Mouse (Mus musculus): ENCODE data around the gene Drap1. TPM values are rescaled to one million over a fixed set of nuclear protein-coding genes. Genes with fewer than 3 reads are reported as not detected.

Gene Drap1
- polyA plus RNA-seq, 1 experiment from 2014 or later: 219 TPM

DNA sequence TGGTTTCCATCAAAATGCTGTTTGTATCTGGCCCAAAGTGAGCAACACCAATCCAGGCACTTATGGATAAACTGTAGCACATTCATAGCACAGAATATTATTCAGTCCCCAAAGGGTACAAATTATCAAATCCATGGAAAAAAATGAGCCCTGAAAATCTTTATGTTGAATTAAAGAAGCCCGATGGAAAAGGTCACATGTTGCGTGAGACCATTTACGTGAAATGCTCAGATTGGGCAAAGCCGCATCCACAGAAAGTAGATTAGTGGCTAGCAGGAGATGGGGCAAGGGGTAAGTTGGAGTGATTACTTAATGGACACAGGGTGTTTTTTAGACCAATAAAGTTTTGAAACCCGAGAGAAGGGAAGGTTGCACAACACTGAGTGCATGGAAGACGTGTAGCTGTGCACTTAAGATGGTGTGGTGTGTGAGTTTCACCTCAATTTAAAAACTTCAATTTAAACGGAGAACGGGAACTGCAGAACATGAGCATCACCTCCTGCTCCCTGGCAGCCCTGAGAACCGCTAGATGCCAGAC, 19.7 kb upstream of the Drap1 start:
- Histone ChIP-seq H3K4me3 (ENCODE audit: low read length) (no peak overlapping the region), H3K27me3 (ENCODE audit: control insufficient read depth, insufficient read depth, low read length) (peaks cover 35% of the 10 kb centered on the region), H3K4me2 (ENCODE audit: low read depth, low read length) (no peak overlapping the region), H3K9ac (ENCODE audit: low read length) (no peak overlapping the region), H3K9me3 (replicated peaks; ENCODE audit: control insufficient read depth, low read length) (peaks cover 6% of the 10 kb centered on the region), H3K27ac (ENCODE audit: low read length) (no peak overlapping the region), H3K36me3 (ENCODE audit: control insufficient read depth, insufficient read depth) (no peaks in the 10 kb centered on the region), H3K4me1 (ENCODE audit: control insufficient read depth, insufficient read depth, low read length) (peaks cover 19% of the 10 kb centered on the region)
- 59% methylated on average over 9 of the region's 9 CpGs for WGBS
- no peak for ATAC-seq (replicated peaks; ENCODE audit: extremely low read depth, insufficient read depth, low FRiP score)

- Histone ChIP-seq H3K9me3 (replicated peaks; ENCODE audit: control insufficient read depth, low read length) (no peaks in the 10 kb centered on the region), H3K27ac (ENCODE audit: low read length) (peak overlapping the region; percentile 50), H3K27me3 (ENCODE audit: control insufficient read depth, insufficient read depth, low read length) (no peaks in the 10 kb centered on the region), H3K4me3 (ENCODE audit: low read length) (peak overlapping the region; percentile 48), H3K4me1 (ENCODE audit: control insufficient read depth, insufficient read depth, low read length) (peaks cover 17% of the 10 kb centered on the region), H3K4me2 (ENCODE audit: low read depth, low read length) (peak overlapping the region; percentile 75), H3K9ac (ENCODE audit: low read length) (peak overlapping the region; percentile 67), H3K36me3 (ENCODE audit: control insufficient read depth, insufficient read depth) (no peaks in the 10 kb centered on the region)
- no peak for ATAC-seq (replicated peaks; ENCODE audit: extremely low read depth, insufficient read depth, low FRiP score)
- WGBS: 48% methylated on average over 7 of the region's 7 CpGs
These were observed 9.2 kb upstream of the Drap1 start for GRCm38 (mm10) chr19:5433951-5434350.

DNA sequence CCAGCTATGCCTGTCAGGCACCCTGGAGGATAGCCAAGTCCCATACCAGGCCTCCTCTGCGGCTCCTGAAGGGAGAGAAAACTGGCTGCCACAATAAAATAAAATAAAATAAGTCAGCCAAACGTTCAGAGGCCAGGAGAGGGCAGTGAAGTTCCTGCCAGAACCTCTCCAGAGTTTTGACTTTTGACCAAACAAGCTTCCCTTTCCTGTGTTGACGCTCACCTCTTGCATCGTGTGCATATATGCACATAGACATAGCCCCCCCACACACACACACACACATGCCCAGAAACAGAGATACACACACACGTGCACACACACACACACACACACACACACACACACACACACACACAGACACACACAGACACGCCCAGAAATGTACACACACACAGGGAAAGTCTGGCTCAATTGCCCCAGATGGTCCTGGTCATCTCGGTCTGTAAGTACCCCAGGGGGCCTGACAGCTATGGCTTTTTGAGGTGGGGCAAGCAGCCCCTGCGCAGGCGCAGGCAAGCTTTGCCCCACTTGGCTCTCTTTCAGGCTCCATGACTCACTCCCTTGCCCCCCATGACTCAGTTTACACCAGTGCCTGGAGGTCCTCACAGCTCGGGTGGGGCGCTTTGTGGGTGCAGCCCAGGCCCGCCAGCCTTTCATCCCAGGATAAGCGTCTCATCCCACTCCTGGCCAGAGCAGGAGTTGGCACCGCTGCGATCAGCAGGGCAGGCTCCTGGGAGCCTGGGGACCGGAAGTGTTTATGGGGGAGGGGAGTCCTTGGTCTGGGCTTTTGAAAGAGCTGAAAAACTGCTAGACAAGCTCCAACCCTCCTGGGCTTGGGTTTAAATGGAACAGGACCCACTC, 8.4 kb upstream of the Drap1 start:
- ATAC-seq (replicated peaks; ENCODE audit: extremely low read depth, insufficient read depth, low FRiP score): peak; percentile 66
- Histone ChIP-seq H3K27me3 (ENCODE audit: control insufficient read depth, insufficient read depth, low read length) (no peaks in the 10 kb centered on the region), H3K27ac (ENCODE audit: low read length) (peak overlapping the region; percentile 66), H3K36me3 (ENCODE audit: control insufficient read depth, insufficient read depth) (no peaks in the 10 kb centered on the region), H3K9me3 (replicated peaks; ENCODE audit: control insufficient read depth, low read length) (no peaks in the 10 kb centered on the region), H3K4me1 (ENCODE audit: control insufficient read depth, insufficient read depth, low read length) (peaks cover 17% of the 10 kb centered on the region), H3K4me3 (ENCODE audit: low read length) (peak overlapping the region; percentile 48), H3K4me2 (ENCODE audit: low read depth, low read length) (peak overlapping the region; percentile 75), H3K9ac (ENCODE audit: low read length) (peak overlapping the region; percentile 67)
- WGBS: 7% methylated on average over 16 of the region's 16 CpGs

DNA sequence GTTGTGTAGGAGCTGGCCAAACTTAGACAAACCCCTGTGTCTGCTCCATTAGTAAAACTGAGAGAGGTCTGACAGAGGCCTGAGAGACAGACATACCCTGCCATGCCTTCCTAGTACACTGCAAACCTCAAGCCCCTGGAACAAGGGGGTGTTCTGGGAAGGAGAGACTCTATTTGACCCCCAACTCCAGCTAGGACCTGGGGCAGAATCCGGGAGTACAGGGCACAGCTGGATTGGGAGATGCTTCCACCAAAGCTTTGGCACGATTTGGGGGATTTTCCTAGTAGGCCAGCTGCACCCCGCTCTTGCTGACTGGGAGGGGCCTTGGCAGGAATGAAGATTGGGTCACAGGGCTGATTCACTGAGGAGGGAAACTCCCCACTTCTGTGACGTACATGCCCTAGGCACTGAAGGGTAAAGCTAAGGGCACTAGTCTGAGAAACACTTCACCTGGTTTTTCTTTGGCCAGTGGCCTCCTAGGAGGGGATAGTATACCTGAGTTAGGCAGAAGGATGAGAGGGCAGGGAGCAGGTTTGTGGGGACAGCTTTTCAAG, 7.2 kb upstream of the Drap1 start:
- no peak overlapping the region for H3K27ac ChIP-seq (ENCODE audit: low read length)
- H3K27me3 ChIP-seq (ENCODE audit: control insufficient read depth, insufficient read depth, low read length): no peaks in the 10 kb centered on the region
- H3K9ac ChIP-seq (ENCODE audit: low read length): no peak overlapping the region
- H3K4me2 ChIP-seq (ENCODE audit: low read depth, low read length): no peak overlapping the region
- no peak for ATAC-seq (replicated peaks; ENCODE audit: extremely low read depth, insufficient read depth, low FRiP score)
- no peak overlapping the region for H3K4me3 ChIP-seq (ENCODE audit: low read length)
- H3K4me1 ChIP-seq (ENCODE audit: control insufficient read depth, insufficient read depth, low read length): peaks cover 17% of the 10 kb centered on the region
- H3K9me3 ChIP-seq (replicated peaks; ENCODE audit: control insufficient read depth, low read length): no peaks in the 10 kb centered on the region
- 80% methylated on average over 4 of the region's 4 CpGs for WGBS
- peaks cover 3% of the 10 kb centered on the region; the same call in 1 of the 2 replicates for H3K36me3 ChIP-seq (ENCODE audit: control insufficient read depth, insufficient read depth)

DNA sequence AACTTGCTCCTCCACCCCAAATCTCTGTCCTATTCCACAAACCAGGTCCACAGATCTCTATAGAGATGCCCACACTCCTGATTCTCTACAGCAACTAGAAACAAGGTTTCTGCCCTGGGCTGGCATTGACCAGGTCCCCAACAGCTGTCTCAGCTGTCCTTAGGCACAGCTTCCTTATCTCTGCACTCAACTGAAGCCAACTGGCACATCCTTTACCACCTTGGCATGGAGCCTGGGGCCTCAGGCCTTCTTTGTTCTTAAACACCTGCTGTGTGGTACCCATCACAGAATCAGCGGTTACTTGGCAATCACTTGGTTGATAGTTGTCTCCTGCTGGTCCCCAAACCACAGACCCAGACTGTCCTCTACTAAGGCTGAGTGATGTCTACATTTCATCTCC, 5.6 kb upstream of the Drap1 start:
- 77% methylated on average over 1 of the region's 1 CpGs for WGBS
- Histone ChIP-seq H3K9ac (ENCODE audit: low read length) (no peak overlapping the region), H3K27me3 (ENCODE audit: control insufficient read depth, insufficient read depth, low read length) (no peaks in the 10 kb centered on the region), H3K27ac (ENCODE audit: low read length) (no peak overlapping the region), H3K4me2 (ENCODE audit: low read depth, low read length) (no peak overlapping the region), H3K9me3 (replicated peaks; ENCODE audit: control insufficient read depth, low read length) (no peaks in the 10 kb centered on the region), H3K4me3 (ENCODE audit: low read length) (no peak overlapping the region), H3K4me1 (ENCODE audit: control insufficient read depth, insufficient read depth, low read length) (peaks cover 29% of the 10 kb centered on the region), H3K36me3 (ENCODE audit: control insufficient read depth, insufficient read depth) (peaks cover 12% of the 10 kb centered on the region)
- no peak for ATAC-seq (replicated peaks; ENCODE audit: extremely low read depth, insufficient read depth, low FRiP score)

GRCm38 (mm10) chr19:5429806-5430205, 5.0 kb upstream of the Drap1 start:
- no peaks in the 10 kb centered on the region for H3K27me3 ChIP-seq (ENCODE audit: control insufficient read depth, insufficient read depth, low read length)
- H3K36me3 ChIP-seq (ENCODE audit: control insufficient read depth, insufficient read depth): peaks cover 12% of the 10 kb centered on the region
- H3K9me3 ChIP-seq (replicated peaks; ENCODE audit: control insufficient read depth, low read length): no peaks in the 10 kb centered on the region
- no peak overlapping the region for H3K4me2 ChIP-seq (ENCODE audit: low read depth, low read length)
- peaks cover 29% of the 10 kb centered on the region for H3K4me1 ChIP-seq (ENCODE audit: control insufficient read depth, insufficient read depth, low read length)
- ATAC-seq (replicated peaks; ENCODE audit: extremely low read depth, insufficient read depth, low FRiP score): no peak
- H3K9ac ChIP-seq (ENCODE audit: low read length): no peak overlapping the region
- no peak overlapping the region for H3K4me3 ChIP-seq (ENCODE audit: low read length)
- 42% methylated on average over 8 of the region's 8 CpGs for WGBS
- no peak overlapping the region for H3K27ac ChIP-seq (ENCODE audit: low read length)

DNA sequence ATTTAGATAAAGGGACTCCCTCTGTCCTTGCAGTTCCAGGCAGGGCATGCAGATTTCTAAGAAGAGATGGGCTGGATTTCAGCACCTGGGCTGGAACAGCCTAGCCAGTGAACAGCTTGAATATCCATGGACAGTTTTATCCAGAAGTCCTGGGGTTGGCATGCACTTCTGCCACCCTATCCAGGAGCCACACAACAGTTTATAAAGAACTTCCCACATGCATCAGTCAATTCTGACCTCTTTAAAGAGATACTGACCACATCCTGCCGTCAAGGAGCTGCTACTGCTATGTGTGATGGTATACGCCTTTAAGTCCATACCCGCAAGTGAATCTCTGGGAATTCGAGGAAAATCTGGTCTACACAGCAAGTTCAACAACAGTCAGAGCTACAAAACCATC, 4.4 kb upstream of the Drap1 start:
- Histone ChIP-seq H3K9ac (ENCODE audit: low read length) (no peak overlapping the region), H3K36me3 (ENCODE audit: control insufficient read depth, insufficient read depth) (peaks cover 12% of the 10 kb centered on the region), H3K27ac (ENCODE audit: low read length) (no peak overlapping the region), H3K9me3 (replicated peaks; ENCODE audit: control insufficient read depth, low read length) (no peaks in the 10 kb centered on the region), H3K27me3 (ENCODE audit: control insufficient read depth, insufficient read depth, low read length) (no peaks in the 10 kb centered on the region), H3K4me3 (ENCODE audit: low read length) (no peak overlapping the region), H3K4me2 (ENCODE audit: low read depth, low read length) (no peak overlapping the region), H3K4me1 (ENCODE audit: control insufficient read depth, insufficient read depth, low read length) (peaks cover 29% of the 10 kb centered on the region)
- WGBS: 77% methylated on average over 4 of the region's 4 CpGs
- no peak for ATAC-seq (replicated peaks; ENCODE audit: extremely low read depth, insufficient read depth, low FRiP score)

DNA sequence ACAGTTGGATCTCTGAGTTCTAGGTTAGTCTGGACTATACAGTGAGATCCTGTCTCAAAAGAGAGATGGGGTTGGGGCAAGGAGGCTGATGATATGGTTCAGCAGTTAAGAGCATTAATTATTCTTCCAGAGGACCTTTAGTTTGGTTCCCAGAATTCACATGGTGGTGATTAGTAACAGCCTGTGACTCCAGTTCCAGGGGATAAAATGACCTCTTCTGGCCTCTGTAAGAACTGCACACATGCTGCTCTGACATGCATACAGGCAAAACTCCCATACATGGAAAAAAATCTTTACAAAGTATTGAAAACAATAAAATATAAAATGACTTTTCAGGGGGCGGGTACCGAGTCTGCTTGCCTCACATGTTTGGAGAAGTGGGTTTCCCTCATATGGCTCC, 3.3 kb upstream of the Drap1 start:
- no peak overlapping the region for H3K4me3 ChIP-seq (ENCODE audit: low read length)
- H3K9ac ChIP-seq (ENCODE audit: low read length): no peak overlapping the region
- H3K36me3 ChIP-seq (ENCODE audit: control insufficient read depth, insufficient read depth): peaks cover 12% of the 10 kb centered on the region
- no peak overlapping the region for H3K27ac ChIP-seq (ENCODE audit: low read length)
- H3K9me3 ChIP-seq (replicated peaks; ENCODE audit: control insufficient read depth, low read length): no peaks in the 10 kb centered on the region
- ATAC-seq (replicated peaks; ENCODE audit: extremely low read depth, insufficient read depth, low FRiP score): no peak
- H3K4me2 ChIP-seq (ENCODE audit: low read depth, low read length): no peak overlapping the region
- 71% methylated on average over 2 of the region's 2 CpGs for WGBS
- H3K27me3 ChIP-seq (ENCODE audit: control insufficient read depth, insufficient read depth, low read length): no peaks in the 10 kb centered on the region
- peaks cover 28% of the 10 kb centered on the region for H3K4me1 ChIP-seq (ENCODE audit: control insufficient read depth, insufficient read depth, low read length)

DNA sequence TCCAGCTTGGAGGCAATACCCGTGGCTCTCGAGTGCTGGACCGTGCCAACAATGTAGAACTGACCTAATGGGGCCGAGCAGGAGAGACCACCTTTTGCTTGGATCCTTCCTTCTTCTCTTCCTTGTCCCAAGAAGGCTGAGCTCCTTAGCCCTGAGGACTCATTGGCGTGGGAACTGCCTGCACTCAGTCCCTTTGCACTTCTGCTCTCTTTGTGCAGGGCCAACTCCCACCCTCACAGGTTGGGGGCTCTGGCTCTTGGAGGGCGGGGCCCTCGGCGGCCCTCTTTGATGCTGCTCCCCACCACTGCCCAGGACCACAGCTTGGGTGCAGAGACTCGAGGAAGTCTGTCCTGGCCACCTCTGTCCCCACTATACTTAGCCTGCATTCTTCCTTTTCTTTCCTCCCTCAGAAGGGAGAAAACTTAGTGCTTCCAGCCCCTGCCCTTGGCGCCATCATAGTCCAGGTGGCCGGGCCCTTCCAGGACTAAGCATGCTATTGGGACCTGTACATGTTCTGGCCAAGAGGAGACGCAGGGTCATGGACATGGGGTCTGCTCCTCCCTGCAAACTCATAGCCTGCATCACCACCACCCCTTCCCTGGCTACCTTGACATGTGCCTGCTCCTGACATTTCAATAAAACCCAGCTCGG, 2.0 kb upstream of the Drap1 start:
- Histone ChIP-seq H3K27me3 (ENCODE audit: control insufficient read depth, insufficient read depth, low read length) (no peaks in the 10 kb centered on the region), H3K9me3 (replicated peaks; ENCODE audit: control insufficient read depth, low read length) (no peaks in the 10 kb centered on the region), H3K9ac (ENCODE audit: low read length) (no peak overlapping the region; the same call in 1 of the 2 replicates), H3K36me3 (ENCODE audit: control insufficient read depth, insufficient read depth) (peaks cover 12% of the 10 kb centered on the region), H3K4me1 (ENCODE audit: control insufficient read depth, insufficient read depth, low read length) (peaks cover 25% of the 10 kb centered on the region), H3K27ac (ENCODE audit: low read length) (no peak overlapping the region), H3K4me3 (ENCODE audit: low read length) (no peak overlapping the region), H3K4me2 (ENCODE audit: low read depth, low read length) (no peak overlapping the region)
- WGBS: 86% methylated on average over 13 of the region's 13 CpGs
- no peak for ATAC-seq (replicated peaks; ENCODE audit: extremely low read depth, insufficient read depth, low FRiP score)
